ENCODE assay signal across 17 mouse cellular contexts in the genomic region with DNA sequence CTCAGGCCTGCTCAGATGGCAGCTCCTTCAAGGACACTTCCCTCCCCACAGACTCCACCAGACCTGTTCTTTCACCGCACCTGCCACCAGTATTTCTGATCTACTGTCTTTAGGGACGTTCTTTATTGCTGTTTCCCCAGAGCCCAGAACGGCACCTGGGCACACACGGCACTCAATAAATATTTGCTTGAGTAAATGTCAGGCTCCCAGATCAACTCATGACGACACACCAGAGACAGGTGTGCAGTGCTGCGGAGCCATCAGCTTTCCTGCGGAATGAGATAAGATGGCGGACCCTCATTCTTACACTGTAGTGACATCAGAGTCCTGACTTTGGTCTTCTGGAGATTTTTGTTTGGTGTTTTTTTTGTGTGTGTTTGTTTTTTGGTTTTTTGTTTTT. TPM values are rescaled to one million over a fixed set of nuclear protein-coding genes. Genes with fewer than 3 reads are reported as not detected.
"Had no signal": no experiment of that assay in that cellular context is flagged by ENCODE, and none has a peak within 500 bp of the region (broad histone marks: within the 10 kb centered on the region; RNA-seq: fewer than 3 reads in every experiment).

No protein-coding gene starts in this region.

- H3K27me3 ChIP-seq: liver, embryonic 15.5 days; lung, embryonic 15.5 days; stomach, embryonic 15.5 days had no signal

- H3K9me3 ChIP-seq: liver, embryonic 15.5 days; lung, embryonic 15.5 days; stomach, embryonic 15.5 days had no signal

- H3K4me2 ChIP-seq: liver, embryonic 11.5 days; liver, embryonic 15.5 days; lung, embryonic 15.5 days; midbrain, embryonic 11.5 days; stomach, embryonic 15.5 days had no signal

- H3K9ac ChIP-seq: liver, embryonic 15.5 days; lung, embryonic 15.5 days; stomach, embryonic 15.5 days had no signal

- H3K4me3 ChIP-seq: left cerebral cortex, adult 2 months; liver, embryonic 15.5 days; lung, embryonic 15.5 days; stomach, embryonic 15.5 days had no signal

- H3K27ac ChIP-seq: left cerebral cortex, adult 2 months; liver, embryonic 15.5 days; lung, embryonic 15.5 days; stomach, embryonic 15.5 days had no signal

- DNase-seq: kidney, adult 11 months; kidney, adult 9 months; kidney, postnatal 25 days; layer of hippocampus, postnatal 36 days; left cerebral cortex, postnatal 4 days; lung, postnatal 10 days; lung, postnatal 4 days; midbrain, embryonic 14.5 days; right cerebral cortex, postnatal 4 days; spleen, adult 18-20 months; thymus, postnatal 25 days had no signal

RNA-seq across cellular contexts. Expression of gene Prrt1, which starts 8.3 kb away (rescaled TPM):
- polyA plus RNA-seq: liver, embryonic 11.5 days; liver, embryonic 15.5 days had no signal
